Mouse (Mus musculus) left cerebral cortex, postnatal 4 days (tissue): Measurements from ENCODE around the gene Paf1. TPM values are rescaled to one million over a fixed set of nuclear protein-coding genes. Genes with fewer than 3 reads are reported as not detected.
"Not testable (repeated sequence)": the region's sequence is repeated elsewhere in the genome, so short reads cannot be mapped to it uniquely, and the experiment has no call there.

Experiments
- DNase-seq: peaks from one replicate; pipeline ENCODE4 v3.0.0-alpha.2; 2022
- intact Hi-C: fragments of 180-260 bp; cut with DNase I; formaldehyde crosslinking; loops from one replicate; pipeline ENCODE4 v1.15.1; 2025
- total RNA-seq, 2 experiments: library from RNA; stranded (reverse); gene quantifications; 2 replicates each; pipeline ENCODE4 v1.2.3; 2021

Gene Paf1
- total RNA-seq, 2 experiments from 2014 or later, result 77.7 to 86.8 TPM

GRCm38 (mm10) chr7:28382347-28382951 lies 10.3 kb upstream of the Paf1 start:
- DNase-seq, result no peak
- intact Hi-C loops, result no loop called here

- intact Hi-C loops, result no loop called here
- no peak for DNase-seq
These were observed 9.8 kb upstream of the Paf1 start for GRCm38 (mm10) chr7:28382981-28383396.

- intact Hi-C loops, result no loop called here
- DNase-seq, result no peak
These were observed 9.1 kb upstream of the Paf1 start for GRCm38 (mm10) chr7:28383606-28384005.

GRCm38 (mm10) chr7:28384162-28384561 lies 8.6 kb upstream of the Paf1 start:
- no peak for DNase-seq
- intact Hi-C loops, result no loop called here

- intact Hi-C loops, result no loop called here
- DNase-seq, result no peak
These were observed 7.6 kb upstream of the Paf1 start for GRCm38 (mm10) chr7:28385196-28385595.

GRCm38 (mm10) chr7:28386007-28386406 lies 6.7 kb upstream of the Paf1 start:
- DNase-seq, result no peak
- intact Hi-C loops, result no loop called here

- peak; percentile 84 for DNase-seq
- intact Hi-C loops, result no loop called here
These were observed 6.3 kb upstream of the Paf1 start for GRCm38 (mm10) chr7:28386462-28386861.

GRCm38 (mm10) chr7:28386877-28387276 lies 5.9 kb upstream of the Paf1 start:
- intact Hi-C loops, DNase-seq: not testable (repeated sequence)

GRCm38 (mm10) chr7:28387384-28387783 lies 5.4 kb upstream of the Paf1 start:
- intact Hi-C loops, result not testable (repeated sequence)

GRCm38 (mm10) chr7:28390331-28390730 lies 2.4 kb upstream of the Paf1 start:
- intact Hi-C loops, result no loop called here
- no peak for DNase-seq

More at GRCm38 (mm10) chr7:28387384-28387783, 5.4 kb upstream of the Paf1 start:
- not testable (repeated sequence) for DNase-seq

- intact Hi-C loops, result no loop called here
- no peak for DNase-seq
These were observed 661 bp downstream of the Paf1 start for GRCm38 (mm10) chr7:28393272-28393951.

GRCm38 (mm10) chr7:28395425-28395824 lies 2.7 kb downstream of the Paf1 start:
- intact Hi-C loops, result no loop called here
- no peak for DNase-seq

- no peak for DNase-seq
- intact Hi-C loops, result no loop called here
These were observed 5.2 kb downstream of the Paf1 start for GRCm38 (mm10) chr7:28398000-28398399.

- intact Hi-C loops, result no loop called here
- DNase-seq, result no peak
These were observed 6.1 kb downstream of the Paf1 start for GRCm38 (mm10) chr7:28398696-28399340.

GRCm38 (mm10) chr7:28401030-28401429 lies 8.3 kb downstream of the Paf1 start:
- no peak for DNase-seq
- intact Hi-C loops, result no loop called here

GRCm38 (mm10) chr7:28401942-28402341 lies 9.2 kb downstream of the Paf1 start:
- intact Hi-C loops, result no loop called here
- no peak for DNase-seq

- no peak for DNase-seq
- intact Hi-C loops, result no loop called here
These were observed 18.2 kb downstream of the Paf1 start for GRCm38 (mm10) chr7:28410841-28411475.

- DNase-seq, result no peak
- intact Hi-C loops, result no loop called here
These were observed 20.1 kb downstream of the Paf1 start for GRCm38 (mm10) chr7:28412826-28413225.

- DNase-seq, result no peak
- intact Hi-C loops, result no loop called here
These were observed 24.6 kb downstream of the Paf1 start for GRCm38 (mm10) chr7:28417368-28417767.

- no peak for DNase-seq
- intact Hi-C loops, result no loop called here
These were observed 25.4 kb downstream of the Paf1 start for GRCm38 (mm10) chr7:28418096-28418670.

- DNase-seq, result no peak
- intact Hi-C loops, result no loop called here
These were observed 26.7 kb downstream of the Paf1 start for GRCm38 (mm10) chr7:28419416-28419815.
